Mouse (Mus musculus): ENCODE measurements around the gene Zfyve1. TPM values are rescaled to one million over a fixed set of nuclear protein-coding genes. Genes with fewer than 3 reads are reported as not detected.
"Not testable (repeated sequence)": the region's sequence is repeated elsewhere in the genome, so short reads cannot be mapped to it uniquely, and the experiment has no call there.

Gene Zfyve1
- total and polyA plus RNA-seq, 3 experiments: 8.0 to 8.3 TPM; not detected in 1

- Histone ChIP-seq H3K79me2 (ENCODE audit: control insufficient read depth, insufficient read depth, low read length, poor library complexity) (no peaks in the 10 kb centered on the region), H3K27me3 (ENCODE audit: control insufficient read depth in 1 of 2, insufficient read depth in 2 of 2, low read length in 2 of 2) (no peaks in the 10 kb centered on the region), H3K4me3 (ENCODE audit: control insufficient read depth in 1 of 2, insufficient read depth in 1 of 2, low read depth in 2 of 2, low read length in 2 of 2) (no peak overlapping the region), H3K4me1 (ENCODE audit: control insufficient read depth in 1 of 2, insufficient read depth in 2 of 2, low read length in 2 of 2) (no peaks in the 10 kb centered on the region), H3K27ac (ENCODE audit: control insufficient read depth, low read depth, low read length) (no peak overlapping the region), H3K9me3 (replicated peaks; ENCODE audit: insufficient read depth, low read length) (no peaks in the 10 kb centered on the region), H3K36me3 (ENCODE audit: control insufficient read depth in 1 of 2, insufficient read depth in 2 of 2, low read length in 2 of 2) (no peaks in the 10 kb centered on the region), H3K9ac (ENCODE audit: control insufficient read depth, low read depth, low read length, poor library complexity, severe bottlenecking) (no peak overlapping the region)
- DNase-seq (ENCODE audit: low read depth, low spot score): no peak
- no peak for TF ChIP-seq MAX (IDR thresholded peaks at IDR 0.05; ENCODE audit: low read length)
- TF ChIP-seq MYB (IDR thresholded peaks at IDR 0.05; ENCODE audit: low read depth, low read length): no peak
- no peak for TF ChIP-seq NRF1 (IDR thresholded peaks at IDR 0.05; ENCODE audit: insufficient read depth, low read depth, low read length, poor library complexity, severe bottlenecking)
- TF ChIP-seq MYC (IDR thresholded peaks at IDR 0.05; ENCODE audit: low read depth, low read length): no peak
- no peak for TF ChIP-seq POLR2AphosphoS5 (IDR thresholded peaks at IDR 0.05; ENCODE audit: borderline replicate concordance, low read depth, low read length)
- no peak for TF ChIP-seq ETS1 (IDR thresholded peaks at IDR 0.05; ENCODE audit: low read depth, low read length)
- no peak for TF ChIP-seq CTCF (IDR thresholded peaks at IDR 0.05 in 2 of 3, conservative IDR thresholded peaks at IDR 0.05 in 1 of 3; ENCODE audit: control insufficient read depth in 1 of 3, insufficient read depth in 1 of 3, low read depth in 2 of 3, low read length in 3 of 3, poor library complexity in 1 of 3, severe bottlenecking in 1 of 3)
- no peak for TF ChIP-seq ZMIZ1 (IDR thresholded peaks at IDR 0.05; ENCODE audit: low read depth, low read length)
- no peak for TF ChIP-seq MEF2A (IDR thresholded peaks at IDR 0.05; ENCODE audit: extremely low read depth, insufficient replicate concordance, low read depth, low read length, poor library complexity, severe bottlenecking)
- no peak for TF ChIP-seq GATA1 (IDR thresholded peaks at IDR 0.05; ENCODE audit: low read depth, low read length)
- no peak for TF ChIP-seq ZKSCAN1 (IDR thresholded peaks at IDR 0.05; ENCODE audit: low read depth, low read length)
- no peak for TF ChIP-seq EP300 (IDR thresholded peaks at IDR 0.05; ENCODE audit: low read depth in 1 of 2, low read length in 2 of 2)
- TF ChIP-seq SMC3 (IDR thresholded peaks at IDR 0.05; ENCODE audit: low read depth, low read length): no peak
- TF ChIP-seq CHD2 (IDR thresholded peaks at IDR 0.05; ENCODE audit: low read length): no peak
- no peak for TF ChIP-seq MAZ (IDR thresholded peaks at IDR 0.05; ENCODE audit: low read depth, low read length)
- no peak for TF ChIP-seq UBTF (IDR thresholded peaks at IDR 0.05; ENCODE audit: borderline replicate concordance, insufficient read depth, low read depth, low read length)
- no peak for TF ChIP-seq GABPA (IDR thresholded peaks at IDR 0.05; ENCODE audit: low read depth, low read length)
Measured at GRCm38 (mm10) chr12:83617261-83617660, 20.2 kb upstream of the Zfyve1 start.

GRCm38 (mm10) chr12:83606411-83606810, 9.4 kb upstream of the Zfyve1 start:
- not testable (repeated sequence) for H3K27me3 ChIP-seq (ENCODE audit: control insufficient read depth in 1 of 2, insufficient read depth in 2 of 2, low read length in 2 of 2); H3K9me3 ChIP-seq (replicated peaks; ENCODE audit: insufficient read depth, low read length); H3K9ac ChIP-seq (ENCODE audit: control insufficient read depth, low read depth, low read length, poor library complexity, severe bottlenecking); H3K27ac ChIP-seq (ENCODE audit: control insufficient read depth, low read depth, low read length); H3K4me1 ChIP-seq (ENCODE audit: control insufficient read depth in 1 of 2, insufficient read depth in 2 of 2, low read length in 2 of 2); H3K79me2 ChIP-seq (ENCODE audit: control insufficient read depth, insufficient read depth, low read length, poor library complexity); H3K36me3 ChIP-seq (ENCODE audit: control insufficient read depth in 1 of 2, insufficient read depth in 2 of 2, low read length in 2 of 2)
- peak; percentile 45 for DNase-seq (ENCODE audit: low read depth, low spot score)
- 0 out of 2 replicates have a peak, but pooled peaks have one; percentile 7 for TF ChIP-seq GATA1 (IDR thresholded peaks at IDR 0.05; ENCODE audit: low read depth, low read length)
- TF ChIP-seq POLR2A (IDR thresholded peaks at IDR 0.05; ENCODE audit: control insufficient read depth in 1 of 2, insufficient read depth in 1 of 2, low read depth in 1 of 2, low read length in 2 of 2, poor library complexity in 1 of 2): 0 out of 4 replicates have a peak, but pooled peaks of 1 of the 2 experiments have one; percentile 20
- 0 out of 2 replicates have a peak, but pooled peaks have one; percentile 23 for TF ChIP-seq USF1 (IDR thresholded peaks at IDR 0.05; ENCODE audit: low read depth, low read length)
- 0 out of 4 replicates have a peak overlapping the region, but pooled peaks of 1 of the 2 experiments have one; percentile 20 for H3K4me3 ChIP-seq (ENCODE audit: control insufficient read depth in 1 of 2, insufficient read depth in 1 of 2, low read depth in 2 of 2, low read length in 2 of 2)
